Mouse (Mus musculus): ENCODE measurements around the gene Lin28b.
A peak's percentile ranks its signal among the peaks of the same experiment; 100 is the strongest.

Lin28b gene

GRCm38 (mm10) chr10:45485761-45486602 is at the start of gene Lin28b:
Gene Lin28b, minus strand, starts transcription at chr10:45486395.
- DNase-seq (ENCODE audit: low read depth, low spot score), result peak; percentile 38

GRCm38 (mm10) chr10:45511764-45512163 is 25.6 kb upstream of the Lin28b start:
- no peak for DNase-seq (ENCODE audit: low read depth, low spot score)

- DNase-seq (ENCODE audit: low read depth, low spot score), result no peak
These were observed 24.5 kb upstream of the Lin28b start for GRCm38 (mm10) chr10:45510662-45511061.

DNA sequence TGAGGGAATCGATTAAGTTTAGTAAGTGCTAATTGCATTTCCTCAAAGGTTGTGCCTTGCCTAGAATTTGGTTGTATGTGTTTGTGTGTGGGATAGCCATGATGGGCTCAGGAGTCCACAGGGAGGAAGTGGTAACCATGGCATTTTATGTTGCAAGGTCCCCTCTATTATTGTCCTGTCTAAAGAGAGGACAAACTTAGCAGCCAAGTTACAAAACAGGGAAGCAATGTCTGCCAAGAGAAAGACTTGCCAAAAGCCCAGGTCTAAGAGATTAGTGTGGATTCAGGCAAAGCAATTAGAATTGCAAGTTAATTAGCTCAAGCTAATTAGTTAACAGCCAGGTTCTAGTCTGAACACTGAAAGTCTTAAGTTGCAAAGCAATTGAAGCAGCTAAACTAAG is 14.1 kb upstream of the Lin28b start:
- DNase-seq (ENCODE audit: low read depth, low spot score), result no peak

GRCm38 (mm10) chr10:45486603-45486946 is 380 bp upstream of the Lin28b start:
- DNase-seq (ENCODE audit: low read depth, low spot score), result no peak

GRCm38 (mm10) chr10:45485226-45485760 is 902 bp downstream of the Lin28b start:
- DNase-seq (ENCODE audit: low read depth, low spot score), result peak; percentile 48

DNA sequence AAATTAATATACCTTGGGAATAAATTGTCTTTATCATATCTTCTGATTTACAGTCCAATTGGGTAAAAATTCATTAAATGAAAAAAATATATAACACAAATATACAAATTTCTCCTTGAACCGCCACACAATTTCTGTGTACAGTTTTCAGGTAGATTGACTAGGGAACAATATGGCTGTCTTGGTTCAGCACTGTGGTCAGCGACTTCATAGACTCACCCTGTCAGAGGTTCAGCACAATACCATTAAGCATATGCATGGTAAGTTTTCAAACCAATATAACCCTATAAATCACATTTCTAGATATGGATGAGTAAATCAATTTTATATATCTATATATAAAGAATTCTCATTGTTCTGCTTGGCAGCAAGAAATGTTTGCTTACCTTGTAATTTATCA is 3.0 kb downstream of the Lin28b start:
- no peak for DNase-seq (ENCODE audit: low read depth, low spot score)

GRCm38 (mm10) chr10:45473663-45474333 is 12.4 kb downstream of the Lin28b start:
- DNase-seq (ENCODE audit: low read depth, low spot score), result no peak

DNA sequence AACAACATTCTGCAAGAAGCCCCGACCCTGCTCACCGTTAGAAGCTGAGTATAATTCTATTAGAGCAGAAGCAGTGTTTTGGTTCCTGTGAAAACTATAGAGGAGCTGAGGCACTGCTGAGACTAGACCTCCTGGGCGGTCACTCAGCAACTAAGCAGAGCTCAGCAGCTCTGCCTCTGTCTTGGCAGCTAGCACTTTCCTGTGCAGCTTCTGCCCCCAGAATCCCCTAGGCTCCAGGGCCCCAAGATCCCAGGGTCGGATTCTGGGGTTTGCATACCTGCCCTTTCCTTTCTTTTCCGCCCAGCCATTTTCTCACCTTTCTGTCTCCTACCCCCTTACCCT is 13.1 kb downstream of the Lin28b start:
- DNase-seq (ENCODE audit: low read depth, low spot score), result no peak

DNA sequence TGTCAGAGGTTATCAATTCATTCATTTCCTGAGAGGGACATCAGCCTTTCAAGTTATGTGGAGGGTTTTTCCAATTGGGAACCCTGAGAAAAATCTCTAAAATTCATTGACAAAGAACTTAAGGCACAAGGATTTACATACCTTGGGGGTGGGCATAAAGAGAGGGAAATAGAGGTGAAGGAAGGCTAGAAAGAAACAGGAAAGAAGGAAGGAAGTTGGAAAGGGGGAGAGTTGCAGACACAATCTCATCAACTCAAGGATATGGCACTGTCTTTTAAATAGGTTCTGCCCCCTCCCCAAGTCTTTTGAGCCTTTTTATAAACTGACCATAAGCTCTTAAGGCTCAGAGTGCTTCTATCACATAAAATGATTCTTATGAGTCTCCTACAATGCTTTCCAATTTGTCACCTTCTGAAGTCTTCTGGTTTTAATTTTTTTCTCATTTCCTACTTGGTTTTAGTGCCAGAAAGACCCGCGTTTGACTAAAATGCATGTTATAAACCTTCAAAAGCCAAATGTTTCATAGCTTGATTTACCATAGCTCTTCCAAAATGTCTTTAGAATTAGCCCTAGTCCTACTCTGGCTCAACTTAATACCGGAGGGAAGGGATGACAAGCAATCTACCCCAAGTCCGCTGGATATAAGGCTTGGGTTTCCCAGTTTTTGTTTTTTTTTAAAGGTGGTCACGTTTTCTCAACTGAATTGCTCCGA is 13.6 kb downstream of the Lin28b start:
- DNase-seq (ENCODE audit: low read depth, low spot score), result no peak

DNA sequence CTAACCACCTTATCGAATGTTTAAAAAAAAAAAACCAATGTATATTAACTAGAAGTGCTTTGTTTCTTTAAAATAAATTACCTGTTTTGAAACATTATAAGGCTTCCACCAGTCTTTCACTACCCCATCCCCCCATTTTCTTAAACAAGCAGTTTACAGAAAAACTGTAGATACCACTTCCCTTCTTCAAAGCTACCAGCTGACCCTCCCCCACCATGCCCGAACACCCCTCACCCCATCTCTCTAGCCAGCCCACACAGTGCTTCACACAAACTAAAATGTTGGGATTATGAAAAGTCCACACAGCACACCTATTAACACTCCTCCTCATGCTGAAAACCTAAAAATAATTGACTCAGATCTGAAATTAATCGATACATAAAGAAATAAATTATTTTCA is 14.9 kb downstream of the Lin28b start:
- DNase-seq (ENCODE audit: low read depth, low spot score), result no peak

DNA sequence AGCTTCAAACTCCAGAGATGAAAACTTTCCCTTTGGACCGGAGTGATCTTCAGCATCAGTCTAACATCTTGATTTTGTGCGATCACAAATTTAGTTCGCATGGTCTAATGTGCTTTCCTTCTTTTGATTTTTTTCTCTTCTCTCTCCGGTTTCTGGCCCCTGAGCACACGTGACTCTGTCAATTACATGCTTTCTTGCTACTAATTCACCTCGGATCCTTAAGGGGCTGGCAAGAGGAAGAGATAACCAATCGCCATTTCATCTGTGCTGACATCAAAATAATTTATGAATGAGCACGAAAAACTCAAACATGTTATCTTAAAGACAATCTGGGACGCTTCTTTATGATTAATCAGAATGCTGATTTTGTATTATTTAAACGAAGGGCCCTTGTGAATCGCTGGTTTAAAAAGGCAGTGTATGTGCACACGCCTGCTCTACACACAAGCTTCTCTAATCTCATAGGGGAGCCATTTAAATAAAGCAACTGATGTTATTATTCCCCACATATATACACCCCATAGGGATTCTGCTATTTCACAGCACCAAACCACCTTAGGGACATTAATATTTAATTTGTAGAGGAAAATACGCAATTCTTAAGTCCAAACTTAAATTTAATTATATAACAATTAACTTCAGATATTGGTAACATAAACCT is 16.0 kb downstream of the Lin28b start:
- no peak for DNase-seq (ENCODE audit: low read depth, low spot score)

GRCm38 (mm10) chr10:45469027-45469996 is 16.9 kb downstream of the Lin28b start:
- no peak for DNase-seq (ENCODE audit: low read depth, low spot score)

DNA sequence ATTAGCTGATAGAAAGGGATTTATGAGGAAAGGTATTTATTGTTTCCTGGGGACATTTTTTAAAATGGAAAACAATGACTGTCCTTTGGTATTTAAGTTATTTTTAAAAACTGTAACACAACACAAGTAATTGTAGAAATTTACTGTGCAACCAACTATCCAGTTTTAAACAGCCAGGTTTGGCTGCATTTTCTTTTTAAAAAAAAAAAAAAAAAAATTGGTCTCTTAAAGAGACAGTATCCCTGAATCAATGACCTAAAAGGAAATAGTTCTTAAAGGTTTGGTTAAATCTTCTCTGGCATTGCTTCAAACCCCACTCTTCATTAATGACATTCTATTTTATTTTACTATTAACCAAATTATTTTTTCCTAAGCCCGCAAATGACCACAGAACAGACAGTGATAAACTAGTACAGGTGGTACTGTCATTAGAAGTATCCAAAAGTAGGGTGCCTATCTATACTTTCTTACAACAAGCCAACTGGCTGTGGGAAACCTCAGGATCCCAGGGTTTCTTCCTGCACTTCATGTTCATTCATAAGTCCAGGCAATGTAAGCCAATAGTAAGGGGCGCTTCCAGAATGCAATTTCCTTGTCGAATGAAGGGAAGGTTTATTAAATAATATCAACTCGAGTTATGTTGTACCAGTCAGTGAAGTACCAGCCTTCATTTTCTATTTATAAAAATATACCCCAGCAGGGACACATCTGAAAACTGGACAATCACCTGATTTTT is 17.8 kb downstream of the Lin28b start:
- no peak for DNase-seq (ENCODE audit: low read depth, low spot score)

GRCm38 (mm10) chr10:45458637-45459036 is 27.6 kb downstream of the Lin28b start:
- DNase-seq (ENCODE audit: low read depth, low spot score), result no peak

- DNase-seq (ENCODE audit: low read depth, low spot score), result no peak
These were observed 28.1 kb downstream of the Lin28b start for GRCm38 (mm10) chr10:45458074-45458473.

DNA sequence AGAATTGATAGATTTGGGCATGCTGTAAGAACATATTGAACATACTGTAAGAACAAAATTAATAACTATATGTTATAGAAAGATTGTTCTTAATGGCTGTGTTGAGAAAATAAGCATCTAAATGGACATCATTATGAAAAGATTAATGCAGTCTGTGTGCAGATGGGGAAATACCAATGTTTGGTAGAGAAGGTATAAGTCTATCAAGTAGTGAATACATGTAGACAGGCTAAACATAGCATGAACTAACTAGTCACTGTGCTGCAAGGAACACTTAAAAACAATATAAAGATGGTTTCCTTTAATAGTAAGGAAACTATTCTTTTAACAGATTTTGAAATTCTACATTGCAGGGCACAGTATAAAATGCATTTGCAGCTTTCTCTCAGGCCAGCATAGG is 39.6 kb downstream of the Lin28b start:
- DNase-seq (ENCODE audit: low read depth, low spot score), result no peak

DNA sequence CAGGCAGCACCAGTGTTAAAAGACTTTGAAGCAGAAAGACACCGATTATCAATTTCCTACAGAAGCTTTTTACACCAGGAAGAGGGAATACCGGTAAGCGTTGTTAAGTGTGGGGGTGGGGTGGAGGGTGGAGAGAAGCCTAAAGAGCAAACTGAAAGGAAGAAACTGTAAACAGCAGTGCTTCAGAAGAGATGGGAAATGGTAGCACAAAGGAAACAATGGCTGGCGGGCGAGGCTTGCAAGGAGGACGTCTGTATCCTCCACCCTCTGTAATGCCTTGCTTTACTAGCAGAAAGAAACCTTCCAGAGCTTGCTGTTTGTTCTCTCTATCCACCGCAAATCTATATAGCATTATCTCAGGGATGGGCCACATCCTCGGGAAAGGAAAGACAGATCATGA is 40.0 kb downstream of the Lin28b start:
- no peak for DNase-seq (ENCODE audit: low read depth, low spot score)

DNA sequence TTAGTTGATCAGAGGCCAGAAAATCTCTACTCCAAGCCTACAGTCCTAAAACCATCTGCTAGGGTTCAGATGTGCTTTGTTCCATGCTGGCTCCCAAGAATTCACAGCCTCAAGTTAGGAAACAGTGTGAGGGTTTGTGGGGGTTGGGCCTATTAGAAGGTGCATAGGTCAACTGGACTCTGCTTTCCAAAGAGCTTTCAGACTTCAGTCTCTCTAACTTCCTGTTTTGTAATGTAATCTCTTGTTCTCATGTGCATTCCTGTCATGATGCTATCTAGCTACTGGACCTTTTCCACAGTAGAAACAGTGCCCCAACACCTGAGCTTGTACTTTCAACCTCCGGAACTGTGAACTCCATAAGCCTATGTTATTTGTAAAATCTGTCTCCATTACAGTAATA is 63.8 kb downstream of the Lin28b start:
- DNase-seq (ENCODE audit: low read depth, low spot score), result no peak

DNA sequence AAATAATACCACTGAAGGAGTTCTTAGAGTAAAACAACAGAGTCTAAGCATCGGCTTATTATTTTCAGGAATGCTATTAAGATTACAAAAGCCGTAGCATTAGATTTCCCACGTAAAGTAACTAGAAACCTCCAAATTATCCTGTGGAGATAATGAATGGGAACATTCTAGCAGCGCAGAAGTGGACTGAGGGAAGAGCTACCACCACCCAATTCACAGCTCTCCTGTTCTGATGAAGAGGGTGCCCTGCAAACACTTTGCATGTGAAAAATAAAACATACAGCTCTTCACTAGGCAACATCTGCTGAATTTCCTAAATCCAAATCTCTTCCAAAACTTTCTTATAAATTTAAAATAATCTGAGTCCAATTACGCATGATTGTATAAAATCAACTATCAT is 74.1 kb downstream of the Lin28b start:
- no peak for DNase-seq (ENCODE audit: low read depth, low spot score)

Measured in c-Kit-negative CD71-positive TER-119-positive erythroid progenitor cells, embryonic 14.5 days (primary cell).